Mouse (Mus musculus) olfactory bulb, adult 2 months (tissue): ENCODE results near the gene Nhp2. TPM values are rescaled to one million over a fixed set of nuclear protein-coding genes. Genes with fewer than 3 reads are reported as not detected.
"Not testable (repeated sequence)": the region's sequence is repeated elsewhere in the genome, so short reads cannot be mapped to it uniquely, and the experiment has no call there.

ENCODE experiments used
- H3K27ac ChIP-seq: fragments of 200-500 bp; 2 replicates; pipeline ENCODE4 v1.5.1; 2012; ENCODE audit warnings: low read depth, low read length; ENCODE audit not compliant: insufficient read depth
- H3K4me1 ChIP-seq: fragments of 200-500 bp; 2 replicates; pipeline ENCODE4 v1.6.1; 2012; ENCODE audit warnings: low read length; ENCODE audit not compliant: control insufficient read depth, insufficient read depth
- H3K4me3 ChIP-seq: fragments of 200-500 bp; 2 replicates; pipeline ENCODE4 v1.5.1; 2012; ENCODE audit warnings: mild to moderate bottlenecking, low read depth, low read length, moderate library complexity; ENCODE audit not compliant: insufficient read depth
- CTCF ChIP-seq: fragments of 200-500 bp; IDR thresholded peaks from 2 replicates; pipeline ENCODE4 v1.5.1; 2012; ENCODE audit warnings: low read depth, mild to moderate bottlenecking, low read length, moderate library complexity; ENCODE audit not compliant: insufficient read depth
- POLR2A ChIP-seq: fragments of 200-500 bp; IDR thresholded peaks from 2 replicates; pipeline ENCODE4 v1.6.1; 2012; ENCODE audit warnings: mild to moderate bottlenecking, low read depth, low read length, moderate library complexity; ENCODE audit not compliant: insufficient read depth
- WGBS: fragments of 180-500 bp; shearing (Covaris S2); methylation state at CpG from one replicate; pipeline ENCODE4 v1.1.7; 2018; 5-methylcytosine and 5-hydroxymethylcytosine counted together
- polyA plus RNA-seq: library from polyadenylated mRNA; stranded (reverse); fragments of >200 nt; gene quantifications from 2 replicates; pipeline ENCODE4 v1.2.4, GENCODE M21; 2012; ENCODE audit warnings: low replicate concordance; ENCODE audit not compliant: missing spikeins, insufficient read depth, insufficient read length

The Nhp2 gene
- polyA plus RNA-seq, 1 experiment = not detected

DNA sequence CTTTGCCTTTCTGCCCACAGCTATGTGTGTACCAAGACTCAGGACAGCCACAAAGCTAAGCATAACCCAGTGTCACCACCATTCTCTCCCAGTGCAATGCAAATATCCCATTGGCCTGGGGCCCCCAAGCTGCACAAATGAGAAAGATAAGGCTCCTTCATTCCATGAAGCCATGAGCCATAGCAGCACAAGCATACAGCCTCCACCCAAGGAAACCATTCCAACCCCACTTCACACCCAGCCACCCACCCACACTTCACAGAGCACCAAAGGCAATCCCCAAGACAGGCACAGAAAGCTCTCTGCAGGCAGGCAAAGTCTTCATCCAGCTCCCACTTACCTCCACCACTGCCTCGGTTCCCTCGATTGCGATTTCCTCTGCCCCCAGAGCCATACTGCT lies 17.3 kb upstream of the Nhp2 start:
- TF ChIP-seq CTCF (no peak), POLR2A (no peak)
- WGBS = 86% methylated on average over 3 of the region's 3 CpGs
- no peak overlapping the region for H3K27ac ChIP-seq

DNA sequence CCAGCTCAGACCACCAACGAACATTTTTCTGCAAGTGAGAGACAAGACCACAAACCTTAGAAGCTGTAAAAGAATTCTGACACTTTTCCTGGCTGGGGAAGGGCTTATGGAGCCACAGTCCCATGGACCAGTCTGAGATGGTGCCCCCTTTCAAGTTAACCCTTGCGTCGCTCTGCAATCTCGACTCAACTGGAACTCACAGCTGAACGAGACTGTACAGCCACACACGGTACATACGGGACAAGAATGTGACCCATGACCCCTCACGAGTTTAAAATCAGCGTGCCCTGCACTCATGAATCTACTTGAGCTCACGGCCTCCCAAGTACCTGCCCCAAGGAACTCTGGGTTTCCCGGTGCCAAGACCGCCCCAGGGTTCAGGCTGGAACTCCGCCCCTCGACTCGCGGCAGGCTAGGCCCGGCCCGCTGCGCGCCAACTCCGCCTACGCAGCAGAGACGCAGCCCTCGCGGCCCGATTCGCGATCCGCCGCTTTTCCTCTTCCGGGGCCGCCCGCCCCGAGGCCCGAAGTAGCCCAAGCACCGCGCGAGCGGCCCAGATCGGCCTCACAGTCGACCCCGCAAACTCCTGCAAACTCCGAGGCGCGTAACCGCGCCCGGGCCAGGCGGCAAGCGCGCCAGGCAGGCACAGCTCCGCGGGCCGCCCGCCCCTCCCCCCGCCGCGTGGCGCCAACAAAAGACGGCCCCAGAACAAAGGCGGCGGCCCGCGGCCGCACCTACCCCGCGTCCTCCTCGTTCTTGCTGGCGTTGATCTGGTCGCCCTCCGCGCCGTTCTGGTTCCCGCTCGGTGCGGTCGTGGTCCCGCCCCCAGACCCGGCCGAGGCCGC lies 13.7 kb upstream of the Nhp2 start:
- Histone ChIP-seq H3K4me3 (peak overlapping the region; percentile 84), H3K27ac (peak overlapping the region; percentile 30), H3K4me1 (no peaks in the 10 kb centered on the region)
- TF ChIP-seq CTCF (no peak), POLR2A (peak; percentile 33; the same call in 1 of the 2 replicates)
- WGBS = under 1% methylated on average over 81 of the region's 81 CpGs

More for the DNA sequence above, 17.3 kb upstream of the Nhp2 start:
- Histone ChIP-seq H3K4me1 (no peaks in the 10 kb centered on the region), H3K4me3 (no peak overlapping the region)

DNA sequence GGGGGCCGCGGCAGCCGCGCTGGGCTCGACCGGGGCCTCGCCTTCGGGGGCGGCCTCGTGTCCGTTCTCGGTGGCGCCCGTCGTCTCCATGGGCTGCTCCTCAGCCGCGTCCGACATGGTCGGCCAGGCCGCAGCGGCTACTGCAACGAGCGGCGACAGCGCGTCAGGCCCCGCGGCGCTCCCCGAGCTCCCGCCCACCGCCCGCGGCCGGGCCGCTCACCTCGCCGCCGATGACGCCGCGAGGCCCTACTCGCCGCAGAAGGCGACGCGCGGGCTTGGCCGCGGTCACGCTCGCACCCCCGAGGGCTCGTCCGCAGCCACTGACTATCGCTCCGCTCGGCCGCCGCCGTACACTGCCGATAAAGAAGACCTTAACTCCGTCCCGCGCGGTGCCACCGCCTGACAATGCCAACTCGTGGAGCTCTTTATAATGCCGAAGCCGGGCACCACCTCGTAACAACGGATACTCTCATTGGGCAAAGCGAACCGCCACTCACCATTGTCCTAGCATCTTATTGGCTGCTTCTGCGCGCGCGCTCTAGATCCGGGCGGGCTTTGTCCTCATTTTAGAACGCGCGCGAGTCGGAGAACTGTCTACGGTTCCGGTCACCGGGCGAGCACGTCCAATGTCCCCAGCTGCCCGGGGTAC lies 13.0 kb upstream of the Nhp2 start, which contains the start of gene Hnrnpab:
Gene Hnrnpab, minus strand, starts transcription at position 401 of the 649 bp plus-strand sequence.
- peak within 1 kb of the TSS; percentile 84 for H3K4me3 ChIP-seq
- H3K4me1 ChIP-seq = no peaks in the 10 kb centered on the region
- WGBS = under 1% methylated on average over 90 of the region's 91 CpGs
- TF ChIP-seq POLR2A = peak; percentile 99
- TF ChIP-seq CTCF = peak; percentile 3; the same call in 1 of the 2 replicates
- H3K27ac ChIP-seq = peak within 1 kb of the TSS; percentile 71

DNA sequence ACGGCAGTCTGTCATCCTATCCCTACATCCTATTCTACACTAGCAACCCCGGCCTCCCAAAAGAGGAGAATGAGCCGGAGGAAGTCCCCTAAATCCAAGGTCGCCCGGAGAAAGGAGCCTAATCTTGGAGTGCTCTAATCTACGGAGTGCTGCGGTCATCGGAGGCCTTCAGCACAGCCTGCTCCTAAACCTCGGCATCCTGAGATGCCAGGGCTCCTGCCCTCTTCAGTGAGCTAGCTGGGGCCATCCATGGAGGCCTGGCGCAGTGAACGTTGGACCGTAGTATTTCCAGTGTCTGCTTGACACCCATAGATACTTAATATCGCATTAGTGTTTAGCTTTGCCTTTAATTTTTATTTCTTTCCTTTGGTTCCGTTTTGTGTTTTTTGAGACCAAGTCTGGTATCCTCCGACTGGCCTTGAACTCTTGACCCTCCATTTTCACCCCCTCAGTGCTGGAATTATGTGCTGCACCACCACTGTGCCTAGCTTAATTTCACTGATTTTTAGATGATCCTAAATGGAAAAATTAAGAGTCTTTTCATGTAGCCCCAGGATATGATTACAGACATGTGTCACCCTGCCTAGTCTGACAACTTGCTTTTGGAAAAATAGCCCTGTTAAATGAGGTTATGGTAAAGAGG lies 12.3 kb upstream of the Nhp2 start:
- 8% methylated on average over 15 of the region's 15 CpGs for WGBS

DNA sequence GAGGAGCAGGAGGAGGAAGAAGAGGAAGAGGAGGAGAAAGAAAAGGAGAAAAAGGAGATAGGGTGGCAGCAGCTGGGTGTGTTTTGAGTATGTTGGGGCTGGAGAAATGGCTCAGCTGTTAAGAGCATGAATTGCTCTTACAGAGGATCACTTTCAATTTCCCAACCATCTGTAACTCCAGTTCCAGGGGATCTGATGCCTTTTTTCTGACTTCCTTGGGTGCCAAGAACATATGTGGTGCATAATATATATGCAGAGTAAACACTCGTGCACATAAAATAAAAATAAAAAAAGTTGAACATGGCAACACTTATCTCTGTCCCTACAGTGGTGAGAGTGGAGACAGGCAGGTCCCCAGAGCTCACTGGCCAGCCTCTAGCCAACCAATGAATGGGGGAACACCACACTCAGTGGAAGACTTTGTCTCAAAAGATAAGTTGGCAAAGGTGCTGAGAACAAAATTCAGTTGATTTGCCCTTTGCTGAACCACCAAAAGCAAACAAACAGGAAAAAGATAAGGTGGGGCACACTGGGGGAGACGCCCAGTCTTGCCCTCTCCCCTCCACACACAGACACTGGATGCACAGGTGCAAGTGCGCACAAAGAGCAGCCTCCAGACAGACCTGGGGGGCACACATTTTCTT lies 10.1 kb upstream of the Nhp2 start:
- Histone ChIP-seq H3K4me1 (no peaks in the 10 kb centered on the region), H3K27ac (no peak overlapping the region), H3K4me3 (no peak overlapping the region)
- TF ChIP-seq CTCF (no peak), POLR2A (no peak)
- 86% methylated on average over 3 of the region's 3 CpGs for WGBS

More for the DNA sequence above, 12.3 kb upstream of the Nhp2 start:
- Histone ChIP-seq H3K4me3 (peak overlapping the region; percentile 77), H3K27ac (peak overlapping the region; percentile 71), H3K4me1 (no peaks in the 10 kb centered on the region)
- TF ChIP-seq POLR2A (no peak), CTCF (no peak)

DNA sequence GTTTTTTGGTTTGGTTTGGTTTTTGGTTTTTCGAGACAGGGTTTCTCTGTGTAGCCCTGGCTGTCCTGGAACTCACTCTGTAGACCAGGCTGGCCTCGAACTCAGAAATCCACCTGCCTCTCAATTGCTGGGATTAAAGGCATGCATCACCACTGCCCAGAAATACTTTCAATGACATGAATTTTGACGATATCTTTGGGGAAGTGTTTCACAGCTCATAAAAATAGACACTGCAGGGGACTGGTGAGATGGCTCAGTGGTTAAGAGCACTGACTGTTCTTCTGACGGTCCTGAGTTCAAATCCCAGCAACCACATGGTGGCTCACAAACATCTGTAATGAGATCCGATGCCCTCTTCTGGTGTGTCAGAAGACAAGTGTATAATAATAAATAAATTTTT lies 9.6 kb upstream of the Nhp2 start:
- not testable (repeated sequence) for H3K27ac ChIP-seq, H3K4me3 ChIP-seq, H3K4me1 ChIP-seq
- WGBS = 89% methylated on average over 5 of the region's 5 CpGs

DNA sequence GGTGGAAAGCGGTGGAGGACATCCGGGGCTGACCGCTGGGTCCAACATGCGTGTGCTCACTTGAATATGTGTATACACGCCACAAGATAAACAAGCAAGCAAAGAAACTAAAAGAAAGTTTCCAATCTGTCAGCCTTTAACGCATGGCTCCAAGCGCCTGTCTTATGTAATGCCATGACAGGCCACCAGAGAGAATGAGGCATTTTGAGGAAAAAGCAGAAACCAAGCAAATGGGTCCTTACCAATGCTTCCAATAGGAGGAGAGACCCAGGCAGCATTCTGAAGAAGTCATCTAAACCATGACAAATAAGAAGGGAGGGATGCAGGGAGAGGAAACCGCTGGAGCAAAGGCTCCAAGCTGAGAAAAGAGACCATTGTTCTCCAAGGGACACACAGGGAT lies 5.3 kb upstream of the Nhp2 start:
- Histone ChIP-seq H3K27ac (no peak overlapping the region), H3K4me3 (no peak overlapping the region), H3K4me1 (peaks cover 7% of the 10 kb centered on the region)
- WGBS = 81% methylated on average over 8 of the region's 8 CpGs
- TF ChIP-seq CTCF (no peak), POLR2A (no peak)

DNA sequence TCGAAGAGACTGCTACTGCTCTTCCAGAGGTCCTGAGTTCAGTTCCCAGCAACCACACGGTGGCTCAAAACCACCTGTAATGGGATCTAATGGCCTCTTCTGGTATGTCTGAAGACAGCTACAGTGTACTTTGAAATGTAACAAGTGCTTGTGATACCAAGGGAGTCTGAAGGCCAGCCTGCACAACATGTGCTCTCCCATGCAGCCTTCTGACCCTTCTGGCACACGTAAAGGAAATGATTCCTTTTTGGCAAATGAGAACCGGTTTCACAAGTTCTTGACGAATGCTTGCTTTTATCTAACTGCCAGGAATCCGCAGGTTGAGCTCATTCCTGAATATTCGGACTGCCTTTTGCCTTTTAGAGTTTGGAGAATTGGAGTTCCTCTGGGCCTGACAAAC lies 4.4 kb upstream of the Nhp2 start:
- 41% methylated on average over 7 of the region's 7 CpGs for WGBS
- TF ChIP-seq POLR2A = no peak
- Histone ChIP-seq H3K4me1 (peaks cover 8% of the 10 kb centered on the region), H3K27ac (no peak overlapping the region), H3K4me3 (no peak overlapping the region)
